Mouse (Mus musculus): ENCODE measurements around the gene Alg11.

The Alg11 gene

GRCm38 (mm10) chr8:22079313-22080007, 18.9 kb downstream of the Alg11 start:
- DNase-seq: no peak

GRCm38 (mm10) chr8:22089226-22089625, 28.7 kb downstream of the Alg11 start:
- DNase-seq: no peak

GRCm38 (mm10) chr8:22091568-22091967, 31.0 kb downstream of the Alg11 start:
- no peak for DNase-seq

- DNase-seq: no peak
Observed at GRCm38 (mm10) chr8:22107020-22107419, 46.5 kb downstream of the Alg11 start.

Data from kidney, adult 11 months (tissue).